Mouse (Mus musculus) G1E-ER4 (cell line): ENCODE results near the gene Zfp334. TPM values are rescaled to one million over a fixed set of nuclear protein-coding genes. Genes with fewer than 3 reads are reported as not detected.

Experiments
- GATA1 ChIP-seq: IDR thresholded peaks from one replicate; pipeline ENCODE4 v1.8.0; 2012; ENCODE audit warnings: low read length, inconsistent platforms
- polyA plus RNA-seq: library from polyadenylated mRNA; stranded (reverse); fragments of >175 nt; gene quantifications from 2 replicates; pipeline ENCODE4 v1.2.3, GENCODE M21; 2012

The Zfp334 gene
- polyA plus RNA-seq, 1 experiment = not detected

- TF ChIP-seq GATA1 = no peak
These were observed 36.1 kb downstream of the Zfp334 start for GRCm38 (mm10) chr2:165351828-165352513.

GRCm38 (mm10) chr2:165349466-165349865 is 38.6 kb downstream of the Zfp334 start:
- TF ChIP-seq GATA1 = no peak

DNA sequence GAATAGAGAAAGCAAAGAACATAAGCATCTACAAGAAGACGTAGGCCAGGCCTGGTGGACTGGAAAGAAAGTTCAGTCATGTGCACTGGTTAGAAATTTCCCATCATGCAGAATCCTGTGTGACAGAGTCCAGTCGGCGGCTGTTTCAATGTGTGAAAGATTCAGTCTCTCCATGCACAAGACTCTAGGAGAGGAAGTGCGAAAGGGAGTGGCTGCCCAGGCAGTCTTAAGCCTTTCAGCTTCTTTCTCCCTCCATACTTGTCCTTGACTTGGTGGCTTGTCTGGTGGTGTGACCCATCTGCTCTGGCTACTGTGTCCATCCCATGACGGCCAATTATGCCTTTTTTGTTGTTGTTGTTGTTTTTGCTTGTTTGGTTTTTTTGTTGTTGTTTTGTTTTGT is 41.9 kb downstream of the Zfp334 start:
- TF ChIP-seq GATA1 = no peak

DNA sequence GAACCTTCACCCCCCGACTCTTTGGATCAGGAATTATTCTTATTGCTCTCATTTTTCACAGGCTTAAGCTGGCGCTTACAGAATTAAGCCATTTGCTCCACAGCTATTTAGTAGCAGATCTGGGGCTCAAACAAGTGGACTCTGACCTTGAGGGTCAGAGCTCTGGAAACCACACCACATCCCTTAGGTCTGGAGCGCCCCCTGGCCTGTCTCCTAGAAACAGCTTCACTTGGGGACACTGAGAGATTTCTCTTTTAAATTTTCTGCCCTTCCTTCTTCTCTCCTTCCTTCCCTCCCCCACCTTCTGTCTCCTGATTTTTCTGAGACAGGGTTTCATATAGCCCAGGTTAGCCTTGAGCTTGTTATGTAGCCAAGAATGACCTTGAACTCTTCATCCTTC is 50.9 kb downstream of the Zfp334 start:
- TF ChIP-seq GATA1 = no peak

- TF ChIP-seq GATA1 = no peak
These were observed 55.3 kb downstream of the Zfp334 start for GRCm38 (mm10) chr2:165332610-165333210.

- TF ChIP-seq GATA1 = no peak
These were observed 58.4 kb downstream of the Zfp334 start for GRCm38 (mm10) chr2:165329703-165330102.

GRCm38 (mm10) chr2:165328746-165329145 is 59.3 kb downstream of the Zfp334 start:
- TF ChIP-seq GATA1 = no peak

DNA sequence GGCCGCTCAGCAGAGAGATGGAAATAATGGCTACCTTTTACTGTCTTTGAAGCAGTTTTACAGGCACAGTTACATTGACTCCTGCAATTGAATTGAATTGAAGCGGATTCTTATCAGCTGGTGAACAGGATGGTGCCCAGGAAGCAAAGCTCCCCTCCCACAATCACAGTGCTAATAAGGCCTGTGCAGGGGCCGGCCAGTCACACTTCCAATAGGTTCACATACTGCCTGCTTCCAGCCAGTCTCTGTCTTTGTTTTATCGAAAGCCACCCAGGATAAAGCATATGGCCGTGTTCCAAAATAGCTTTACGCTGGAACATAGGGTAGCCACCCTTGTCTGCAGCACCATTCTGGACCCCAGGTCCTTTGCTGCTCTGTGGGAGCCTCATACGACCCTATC is 60.7 kb downstream of the Zfp334 start:
- no peak for TF ChIP-seq GATA1

GRCm38 (mm10) chr2:165326304-165327190 is 61.5 kb downstream of the Zfp334 start, which contains the start of gene Elmo2:
TSS of gene Elmo2 (minus strand) at chr2:165326479.
- no peak for TF ChIP-seq GATA1

DNA sequence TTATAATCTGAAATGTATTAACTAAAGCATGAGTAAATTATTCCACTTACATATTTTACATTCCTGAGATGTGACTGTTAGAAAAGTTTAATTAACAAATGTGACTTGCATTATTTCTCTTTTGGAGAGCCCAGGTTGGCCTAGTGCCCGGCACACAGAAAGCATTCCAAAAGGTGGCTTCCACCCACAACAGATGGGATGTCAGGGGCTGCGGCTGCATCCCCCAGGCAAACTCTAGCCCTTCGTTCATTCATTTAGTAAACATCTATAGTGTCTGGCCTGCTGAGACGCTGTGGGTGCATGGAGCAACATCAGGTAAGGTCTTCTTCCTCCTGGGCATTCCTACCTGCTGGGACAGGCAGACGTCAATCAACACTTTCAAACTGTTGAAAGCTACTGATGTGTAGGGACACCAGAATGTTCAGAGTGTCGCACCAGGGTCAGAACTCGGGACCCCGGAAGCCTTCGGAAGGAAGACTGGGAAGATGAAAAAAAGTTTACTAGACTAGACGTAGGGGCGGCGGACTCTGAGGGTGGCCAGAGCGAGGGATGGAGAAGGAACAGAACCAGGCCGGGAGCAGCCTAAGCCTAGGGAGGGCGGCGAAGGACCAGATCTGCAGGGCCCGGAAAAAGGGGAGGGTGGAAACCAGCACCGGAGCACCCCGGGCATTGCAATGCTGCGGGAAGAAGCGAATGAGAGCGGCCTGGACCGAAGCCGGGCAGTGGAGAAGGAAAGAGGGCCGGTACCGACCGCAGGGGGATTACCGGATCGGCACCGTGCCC is 62.3 kb downstream of the Zfp334 start:
- no peak for TF ChIP-seq GATA1

Other genes starting within 250 kb of the Zfp334 start
- not detected in 2 replicates for gene Cdh22, start 153.4 kb downstream of the Zfp334 start, polyA plus RNA-seq
- 87.4 and 92.8 TPM in 2 replicates for gene Slc35c2, start 100.4 kb downstream of the Zfp334 start, polyA plus RNA-seq
- gene Elmo2, start 61.8 kb downstream of the Zfp334 start, polyA plus RNA-seq = 6.9 and 21.4 TPM in 2 replicates
- gene Zfp663, start 19.5 kb downstream of the Zfp334 start, polyA plus RNA-seq = not detected in 2 replicates
- not detected in 2 replicates for gene Ocstamp, start 12.1 kb upstream of the Zfp334 start, polyA plus RNA-seq
- gene Slc13a3, start 85.0 kb upstream of the Zfp334 start, polyA plus RNA-seq = not detected in 2 replicates
- 24.6 and 27.6 TPM in 2 replicates for gene Trp53rka, start 105.1 kb upstream of the Zfp334 start, polyA plus RNA-seq
- not detected in 2 replicates for gene Slc2a10, start 115.5 kb upstream of the Zfp334 start, polyA plus RNA-seq
- gene Eya2, start 206.8 kb upstream of the Zfp334 start, polyA plus RNA-seq = not detected in 2 replicates